Mouse (Mus musculus) liver, adult 2 months (tissue): Measurements from ENCODE around the gene Copa. TPM values are rescaled to one million over a fixed set of nuclear protein-coding genes. Genes with fewer than 3 reads are reported as not detected.
A peak's percentile ranks its signal among the peaks of the same experiment; 100 is the strongest.

ENCODE experiments used
- DNase-seq: peaks from one replicate; pipeline ENCODE4 v3.0.0-alpha.2; 2011; ENCODE audit warnings: low read depth, low spot score; ENCODE audit errors: extremely low read depth
- H3K27ac ChIP-seq: fragments of 200-500 bp; replicated peaks from 2 replicates; pipeline ENCODE4 v1.5.1; 2012; ENCODE audit warnings: low read depth, mild to moderate bottlenecking, control low read depth, inconsistent platforms, low read length; ENCODE audit not compliant: insufficient read depth
- H3K27me3 ChIP-seq: fragments of 200-500 bp; 2 replicates; pipeline ENCODE4 v1.6.1; 2012; ENCODE audit warnings: mild to moderate bottlenecking, moderate library complexity, low read length, inconsistent platforms; ENCODE audit not compliant: control insufficient read depth, insufficient read depth
- H3K36me3 ChIP-seq: fragments of 200-500 bp; 2 replicates; pipeline ENCODE4 v1.6.1; 2012; ENCODE audit warnings: low read length, inconsistent platforms; ENCODE audit not compliant: control insufficient read depth, insufficient read depth
- H3K4me1 ChIP-seq: fragments of 200-500 bp; 2 replicates; pipeline ENCODE4 v1.6.1; 2011; ENCODE audit warnings: low read length; ENCODE audit not compliant: control insufficient read depth, insufficient read depth
- H3K4me3 ChIP-seq: fragments of 200-500 bp; 2 replicates; pipeline ENCODE4 v1.5.1; 2011; ENCODE audit warnings: low read depth, mild to moderate bottlenecking, control low read depth, low read length, moderate library complexity; ENCODE audit not compliant: insufficient read depth
- H3K79me2 ChIP-seq: fragments of 200-500 bp; 2 replicates; pipeline ENCODE4 v1.6.1; 2012; ENCODE audit warnings: inconsistent platforms, mild to moderate bottlenecking, low read length, moderate library complexity; ENCODE audit not compliant: control insufficient read depth, insufficient read depth
- H3K9ac ChIP-seq: fragments of 200-500 bp; 2 replicates; pipeline ENCODE4 v1.6.1; 2012; ENCODE audit warnings: low read depth, mild to moderate bottlenecking, control low read depth, inconsistent platforms, low read length
- CTCF ChIP-seq: fragments of 200-500 bp; IDR thresholded peaks from 2 replicates; pipeline ENCODE4 v1.5.1; 2011; ENCODE audit warnings: low read depth, low read length, control low read depth
- POLR2A ChIP-seq: fragments of 200-500 bp; IDR thresholded peaks from 2 replicates; pipeline ENCODE4 v1.6.1; 2011; ENCODE audit warnings: low read length, control low read depth; ENCODE audit not compliant: insufficient read depth; ENCODE audit errors: extremely low read depth
- WGBS: fragments of 180-500 bp; shearing (Covaris S2); methylation state at CpG from one replicate; pipeline ENCODE4 v1.1.7; 2018; 5-methylcytosine and 5-hydroxymethylcytosine counted together
- polyA plus RNA-seq: library from polyadenylated mRNA; depleted of rRNA; stranded (reverse); fragments of >200 nt; gene quantifications from 2 replicates; pipeline ENCODE4 v1.2.3, GENCODE M21; 2012; rRNA removed
- total RNA-seq: library from RNA; depleted of rRNA; stranded (reverse); fragments of >200 nt; gene quantifications from 2 replicates; pipeline ENCODE4 v1.2.3, GENCODE M21; 2014; rRNA removed

The Copa gene
- total and polyA plus RNA-seq, 2 experiments, result 31.7 to 108 TPM

- Histone ChIP-seq H3K27me3 (no peaks in the 10 kb centered on the region), H3K9ac (no peak overlapping the region), H3K4me1 (peaks cover 41% of the 10 kb centered on the region), H3K36me3 (peaks cover 31% of the 10 kb centered on the region), H3K4me3 (no peak overlapping the region), H3K27ac (0 out of 2 replicates have a peak overlapping the region, but pooled peaks have one; percentile 7), H3K79me2 (peaks cover 22% of the 10 kb centered on the region)
- TF ChIP-seq POLR2A (no peak), CTCF (no peak)
- DNase-seq, result peak; percentile 50
- 35% methylated on average over 6 of the region's 6 CpGs for WGBS
These were observed 80.6 kb downstream of the Copa start for GRCm38 (mm10) chr1:172162959-172163358.

- 63% methylated on average over 5 of the region's 5 CpGs for WGBS
- Histone ChIP-seq H3K9ac (no peak overlapping the region), H3K27ac (no peak overlapping the region), H3K36me3 (peaks cover 66% of the 10 kb centered on the region), H3K27me3 (no peaks in the 10 kb centered on the region), H3K79me2 (peaks cover 23% of the 10 kb centered on the region), H3K4me1 (peaks cover 18% of the 10 kb centered on the region), H3K4me3 (no peak overlapping the region)
- no peak for TF ChIP-seq POLR2A
- TF ChIP-seq CTCF, result no peak
- DNase-seq, result no peak
These were observed 85.6 kb downstream of the Copa start for GRCm38 (mm10) chr1:172167911-172168310.

DNA sequence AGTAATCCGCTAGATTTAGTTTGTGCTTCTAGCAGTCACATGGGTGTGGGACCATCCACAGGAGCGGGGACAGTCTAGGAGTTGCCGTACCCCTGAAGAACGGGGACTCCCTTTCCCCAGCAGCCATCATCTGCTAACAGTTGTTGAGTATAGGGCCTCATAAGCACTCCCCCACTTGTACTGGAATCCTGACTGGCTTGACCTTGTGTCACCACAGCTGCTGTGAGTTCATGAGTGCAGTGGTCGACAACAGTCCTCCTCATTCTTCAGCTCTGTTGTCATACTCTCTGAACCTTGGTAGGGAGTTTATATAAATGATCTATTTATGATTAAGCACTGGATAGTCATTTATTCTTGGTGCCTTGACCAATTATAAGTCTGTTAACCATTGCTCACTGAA is 87.5 kb downstream of the Copa start:
- H3K79me2 ChIP-seq, result peaks cover 27% of the 10 kb centered on the region
- peaks cover 6% of the 10 kb centered on the region; the same call in 1 of the 2 replicates for H3K4me1 ChIP-seq
- DNase-seq, result no peak
- peaks cover 81% of the 10 kb centered on the region for H3K36me3 ChIP-seq
- TF ChIP-seq POLR2A (no peak), CTCF (no peak)
- no peak overlapping the region for H3K9ac ChIP-seq
- no peak overlapping the region for H3K27ac ChIP-seq
- H3K27me3 ChIP-seq, result no peaks in the 10 kb centered on the region
- no peak overlapping the region for H3K4me3 ChIP-seq
- WGBS, result 90% methylated on average over 5 of the region's 5 CpGs

Other genes with a start within 250 kb of the Copa start
- gene Cd84, start 242.8 kb upstream of the Copa start, total RNA-seq, result 6.2 and 8.9 TPM in 2 replicates
- 0.55 and 1.2 TPM in 2 replicates for gene Cd84, start 242.8 kb upstream of the Copa start, polyA plus RNA-seq
- 0.37 and 0.40 TPM in 2 replicates for gene Gm10521, start 186.9 kb upstream of the Copa start, total RNA-seq
- 0.19 and 0.38 TPM in 2 replicates for gene Gm10521, start 186.9 kb upstream of the Copa start, polyA plus RNA-seq
- 0.46 and 1.5 TPM in 2 replicates for gene Slamf6, start 165.0 kb upstream of the Copa start, total RNA-seq
- 0.16 and 0.29 TPM in 2 replicates for gene Slamf6, start 165.0 kb upstream of the Copa start, polyA plus RNA-seq
- gene Vangl2, start 54.1 kb upstream of the Copa start, total RNA-seq, result 0.20 and 0.28 TPM in 2 replicates
- gene Vangl2, start 54.1 kb upstream of the Copa start, polyA plus RNA-seq, result 0.49 and 0.55 TPM in 2 replicates
- not detected in 2 replicates for gene Nhlh1, start 25.0 kb upstream of the Copa start, total RNA-seq
- not detected in 2 replicates for gene Nhlh1, start 25.0 kb upstream of the Copa start, polyA plus RNA-seq
- gene Ncstn, start 266 bp downstream of the Copa start, total RNA-seq, result 28.9 and 38.8 TPM in 2 replicates
- gene Ncstn, start 266 bp downstream of the Copa start, polyA plus RNA-seq, result 35.7 and 50.1 TPM in 2 replicates
- 87.3 and 92.5 TPM in 2 replicates for gene Pex19, start 44.2 kb downstream of the Copa start, total RNA-seq
- gene Pex19, start 44.2 kb downstream of the Copa start, polyA plus RNA-seq, result 99.3 and 113 TPM in 2 replicates
- 92.7 and 95.6 TPM in 2 replicates for gene Dcaf8, start 65.6 kb downstream of the Copa start, total RNA-seq
- 48.5 and 54.1 TPM in 2 replicates for gene Dcaf8, start 65.6 kb downstream of the Copa start, polyA plus RNA-seq
- 9.4 and 13.1 TPM in 2 replicates for gene Pea15a, start 124.3 kb downstream of the Copa start, total RNA-seq
- 8.4 and 10.2 TPM in 2 replicates for gene Pea15a, start 124.3 kb downstream of the Copa start, polyA plus RNA-seq
- 0.07 and 0.74 TPM in 2 replicates for gene Casq1, start 137.3 kb downstream of the Copa start, total RNA-seq
- gene Casq1, start 137.3 kb downstream of the Copa start, polyA plus RNA-seq, result 0.16 and 0.21 TPM in 2 replicates
- gene Atp1a4, start 175.9 kb downstream of the Copa start, total RNA-seq, result 0.07 and 0.09 TPM in 2 replicates
- 0.02 TPM in 1 of 2 replicates, not detected in the other for gene Atp1a4, start 175.9 kb downstream of the Copa start, polyA plus RNA-seq
- 3.6 and 9.7 TPM in 2 replicates for gene Igsf8, start 179.1 kb downstream of the Copa start, total RNA-seq
- gene Igsf8, start 179.1 kb downstream of the Copa start, polyA plus RNA-seq, result 15.3 and 26.3 TPM in 2 replicates
- 0.92 and 0.94 TPM in 2 replicates for gene Atp1a2, start 215.5 kb downstream of the Copa start, total RNA-seq
- gene Atp1a2, start 215.5 kb downstream of the Copa start, polyA plus RNA-seq, result 0.37 and 0.59 TPM in 2 replicates
- gene Kcnj9, start 246.8 kb downstream of the Copa start, total RNA-seq, result 0.09 and 0.20 TPM in 2 replicates
- 0.02 and 0.09 TPM in 2 replicates for gene Kcnj9, start 246.8 kb downstream of the Copa start, polyA plus RNA-seq